Mouse (Mus musculus) fat pad, adult 2 months (tissue): ENCODE measurements around the gene Rabl3.

Source experiments
- DNase-seq: peaks from one replicate; pipeline ENCODE4 v3.0.0-alpha.2; 2011; ENCODE audit warnings: low read depth, low spot score; ENCODE audit errors: extremely low read depth

Gene Rabl3

DNA sequence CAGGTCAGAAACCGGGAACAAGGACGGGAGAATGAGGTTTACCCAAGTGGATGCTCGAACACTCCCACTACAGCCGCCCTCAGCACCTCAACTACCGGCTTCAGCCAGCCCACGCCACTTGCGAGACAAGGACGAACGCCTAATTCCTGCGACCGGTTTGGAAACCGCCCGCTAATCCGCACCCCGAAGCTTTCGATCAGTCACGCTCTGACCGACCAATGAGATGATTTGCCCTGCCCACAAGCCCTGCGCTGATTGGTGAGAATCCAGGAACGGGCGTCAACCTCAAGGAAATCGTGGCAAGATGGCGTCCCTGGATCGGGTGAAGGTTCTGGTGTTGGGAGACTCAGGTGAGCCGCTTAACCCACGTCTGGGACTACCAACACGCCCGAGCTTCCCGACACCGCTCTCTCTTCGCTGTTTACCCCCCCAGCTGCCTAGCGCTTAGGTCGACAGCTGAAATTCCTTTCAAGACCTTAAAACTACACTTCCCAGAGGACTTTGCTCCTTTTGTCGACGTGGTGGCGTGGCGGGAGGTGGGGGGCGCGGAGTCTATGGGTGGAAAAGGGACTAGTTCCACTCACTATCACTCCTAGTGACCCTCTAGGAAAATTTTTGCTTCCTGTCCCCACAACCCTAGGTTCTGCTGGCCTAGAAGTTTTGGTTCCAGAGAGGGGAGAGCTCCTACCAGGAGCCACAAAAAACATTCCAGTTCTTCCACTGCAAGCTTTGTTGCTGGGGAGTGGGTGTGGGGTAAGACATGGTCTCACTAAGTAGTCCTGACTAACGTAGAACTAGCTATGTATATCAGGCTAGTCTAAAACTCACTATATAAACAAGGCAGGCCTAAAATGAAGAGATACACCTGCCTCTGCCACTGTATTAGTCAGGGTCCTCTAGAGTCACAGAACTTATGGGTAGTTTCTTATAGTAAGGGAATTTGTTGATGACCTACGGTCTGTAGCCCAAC is at the start of gene Rabl3, which contains the start of gene Gtf2e1:
Rabl3 (plus strand) TSS at position 275 of the 970 bp plus-strand sequence.
Gtf2e1 (minus strand) TSS at position 179 of the 970 bp plus-strand sequence.
- peak; percentile 91 for DNase-seq

DNA sequence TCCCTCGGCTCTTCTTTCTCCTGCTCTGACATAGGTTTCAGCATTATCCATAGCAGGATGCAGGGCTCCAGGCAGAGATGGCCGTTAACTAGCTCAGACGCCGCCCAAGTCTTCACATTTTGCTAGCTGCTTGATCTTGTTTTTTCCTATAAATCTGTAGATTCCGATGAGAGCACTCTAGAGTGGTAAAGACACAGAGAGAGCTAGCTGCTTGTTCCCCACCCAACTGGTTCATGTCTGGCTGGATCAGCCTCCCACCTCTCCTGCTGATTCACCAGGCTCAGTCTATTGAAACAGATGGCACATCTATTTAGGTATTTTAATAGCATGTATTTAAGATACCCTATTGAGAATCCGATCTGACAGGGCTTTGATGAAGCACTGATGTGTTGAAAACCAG is 44.7 kb upstream of the Rabl3 start:
- no peak for DNase-seq

GRCm38 (mm10) chr16:37498581-37498980 is 41.1 kb upstream of the Rabl3 start:
- no peak for DNase-seq

- DNase-seq, result no peak
Measured at GRCm38 (mm10) chr16:37504517-37504916, 35.2 kb upstream of the Rabl3 start.

- no peak for DNase-seq
Measured at GRCm38 (mm10) chr16:37506751-37507150, 32.9 kb upstream of the Rabl3 start.

DNA sequence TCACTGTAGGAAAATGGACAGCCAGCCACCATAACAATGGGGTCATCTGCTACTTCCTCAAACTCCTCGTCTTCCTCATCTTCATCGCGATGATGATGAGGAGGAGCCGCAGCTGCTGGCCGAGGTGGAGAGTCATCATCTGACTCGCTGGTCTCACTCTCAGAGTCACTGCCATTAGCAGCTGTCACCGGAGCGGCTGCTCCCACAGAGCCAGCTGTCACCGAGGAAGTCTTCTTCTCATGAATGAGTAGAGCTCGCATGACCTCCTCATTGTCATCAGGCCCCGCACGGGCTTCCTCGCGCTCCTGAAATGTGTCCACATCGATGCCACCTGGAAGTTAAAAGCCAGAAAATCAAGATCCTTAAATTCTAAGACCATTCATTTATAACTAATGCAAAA is 28.2 kb upstream of the Rabl3 start:
- DNase-seq, result no peak

DNA sequence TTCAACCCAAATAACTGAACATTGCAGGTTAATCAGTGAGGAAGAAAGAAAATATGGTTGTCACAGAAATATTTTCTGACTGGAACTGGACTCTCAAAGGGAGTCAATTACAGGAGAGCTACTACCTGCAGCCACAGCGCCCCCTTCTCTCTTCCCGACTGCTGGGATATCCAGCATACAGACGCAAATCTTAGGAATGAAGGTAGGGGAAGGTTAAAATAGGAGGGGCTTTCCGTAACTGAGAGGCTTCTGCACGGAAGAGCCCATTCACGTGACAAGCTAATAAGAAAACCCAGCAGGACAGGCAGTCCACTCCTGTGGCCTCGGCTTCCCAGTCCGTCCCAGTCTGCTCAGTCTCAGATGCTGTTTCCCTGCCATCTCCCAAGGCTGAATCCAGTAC is 25.0 kb upstream of the Rabl3 start:
- no peak for DNase-seq

DNA sequence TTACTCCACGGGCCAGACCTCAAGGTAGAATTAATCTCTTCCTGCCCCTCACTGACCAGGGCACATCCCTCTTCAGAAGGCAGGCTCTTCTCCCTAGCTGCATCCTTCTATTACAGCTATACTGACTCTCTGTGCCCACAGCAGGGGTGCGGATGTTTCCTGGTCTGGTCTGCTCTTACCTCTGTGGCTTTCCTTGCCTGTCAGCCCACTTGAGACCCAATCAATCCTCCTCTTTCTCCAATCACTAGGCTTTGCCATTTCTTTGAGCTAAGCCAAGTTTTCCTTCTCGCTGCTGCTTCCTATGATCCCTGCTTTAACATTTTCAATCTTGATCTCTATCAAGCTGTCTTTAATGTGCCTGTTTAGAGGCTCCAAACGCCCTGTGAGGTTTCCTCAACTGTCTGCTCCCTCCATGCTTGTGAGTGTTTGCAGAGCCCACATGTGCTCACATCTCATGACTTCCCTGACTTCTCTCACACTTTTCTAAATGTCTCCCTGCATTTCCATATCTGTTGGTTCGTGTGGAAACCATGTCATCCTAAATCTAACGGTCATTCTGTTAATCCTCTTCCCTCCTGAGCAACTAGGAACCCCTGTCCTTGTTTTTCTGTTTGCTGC is 23.2 kb upstream of the Rabl3 start:
- DNase-seq, result no peak

GRCm38 (mm10) chr16:37517596-37518211 is 22.0 kb upstream of the Rabl3 start:
- no peak for DNase-seq

DNA sequence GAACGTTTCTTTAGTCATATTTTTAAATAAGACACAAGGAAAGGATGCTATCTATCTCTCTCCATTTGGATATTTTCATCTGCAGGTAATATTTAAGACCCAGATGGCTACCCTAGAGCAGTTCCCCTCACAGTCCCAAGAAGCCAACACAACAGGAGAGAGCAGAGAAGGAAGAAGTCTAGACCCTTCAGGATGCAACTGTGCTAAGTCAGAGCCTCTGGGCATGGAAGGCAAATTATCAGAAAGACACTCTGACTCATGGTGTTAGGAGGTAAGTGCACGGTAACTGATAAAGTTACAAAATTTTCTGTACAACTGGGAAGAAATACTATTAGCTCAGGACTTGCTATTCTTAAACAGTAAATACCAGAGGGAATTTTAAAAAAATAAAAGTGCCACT is 21.0 kb upstream of the Rabl3 start:
- DNase-seq, result no peak

GRCm38 (mm10) chr16:37519721-37520120 is 20.0 kb upstream of the Rabl3 start:
- no peak for DNase-seq

DNA sequence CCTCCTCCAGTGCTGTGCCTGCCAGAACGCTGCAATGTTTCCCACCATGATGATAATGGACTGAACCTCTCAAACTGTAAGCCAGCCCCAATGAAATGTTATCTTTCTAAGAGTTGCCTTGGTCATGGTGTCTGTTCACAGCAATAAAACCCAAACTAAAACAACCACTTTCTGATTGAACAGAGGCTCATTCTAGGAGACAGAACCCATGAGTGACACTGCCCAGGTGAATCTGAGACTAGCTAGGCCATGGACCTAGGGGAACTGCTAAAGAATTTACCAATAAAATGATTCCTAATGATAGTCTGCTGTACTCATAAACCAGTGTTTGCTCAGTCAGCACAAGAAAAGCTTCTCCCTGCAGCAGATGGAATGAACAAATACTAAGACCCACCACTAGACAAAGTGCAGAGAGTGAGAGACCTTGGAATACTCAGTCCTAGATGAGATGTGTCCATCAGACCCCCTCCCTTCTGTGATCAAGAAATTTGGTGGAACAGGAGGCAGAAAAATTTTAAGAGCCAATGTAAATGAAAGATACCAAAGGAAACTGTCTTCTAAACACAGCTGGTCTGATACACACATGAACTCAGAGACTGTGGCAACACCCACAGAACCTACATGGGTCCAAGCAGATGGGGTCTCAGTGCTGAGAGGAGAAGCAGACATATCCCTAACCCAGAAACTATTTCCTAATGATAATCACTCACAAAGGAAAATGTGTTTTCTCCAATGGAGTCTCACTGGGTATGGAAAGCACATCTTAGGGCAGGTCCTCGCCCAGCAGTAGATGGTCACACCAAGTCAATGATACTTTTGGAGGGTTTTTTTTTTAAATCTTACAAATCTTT is 19.3 kb upstream of the Rabl3 start:
- no peak for DNase-seq

DNA sequence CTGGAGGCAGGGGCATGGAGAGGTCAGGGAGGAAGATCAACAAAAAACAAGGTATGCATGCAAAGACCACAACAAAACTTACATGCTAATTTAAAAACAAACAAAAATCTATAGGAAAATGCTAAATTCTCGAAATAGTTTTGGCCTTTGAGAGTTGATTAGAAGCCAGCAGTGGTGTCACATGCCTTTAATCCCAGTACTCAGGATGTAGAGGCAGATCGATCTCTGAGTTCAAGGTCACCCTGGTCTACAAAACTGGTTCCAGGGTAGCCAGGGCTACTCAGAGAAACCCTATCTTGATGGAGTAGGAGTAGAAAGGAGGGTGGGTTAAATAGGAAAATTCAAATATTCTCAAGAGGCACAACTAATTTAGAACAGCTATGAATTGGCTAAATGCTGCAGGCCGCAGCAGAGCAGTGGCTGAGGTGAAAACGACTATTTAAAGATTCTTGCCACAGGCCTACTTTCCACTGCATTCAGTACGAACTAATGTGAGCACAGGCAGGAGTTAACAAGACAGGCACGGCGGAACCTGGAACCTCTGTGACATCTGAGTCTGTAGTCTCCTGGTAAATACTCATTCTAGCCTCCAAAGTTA is 17.5 kb upstream of the Rabl3 start:
- no peak for DNase-seq

DNA sequence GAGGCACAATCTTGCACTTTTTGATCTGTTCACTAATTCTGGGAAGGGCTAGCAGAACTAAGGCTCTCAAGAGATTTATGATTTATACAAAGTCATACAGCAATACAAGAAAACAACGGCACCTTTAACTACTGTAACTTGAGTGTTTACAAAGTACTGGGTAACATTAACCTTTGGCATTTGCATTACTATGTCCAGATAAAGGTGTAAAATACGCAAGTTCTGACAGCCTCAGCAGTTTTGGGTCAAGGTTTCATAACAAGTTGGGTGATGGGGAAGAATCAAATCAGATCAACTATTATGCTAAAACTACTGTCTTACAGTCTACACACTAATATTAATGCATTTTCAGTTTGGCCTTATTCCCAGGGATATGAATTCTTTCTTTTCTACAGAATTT is 14.6 kb upstream of the Rabl3 start:
- no peak for DNase-seq

DNA sequence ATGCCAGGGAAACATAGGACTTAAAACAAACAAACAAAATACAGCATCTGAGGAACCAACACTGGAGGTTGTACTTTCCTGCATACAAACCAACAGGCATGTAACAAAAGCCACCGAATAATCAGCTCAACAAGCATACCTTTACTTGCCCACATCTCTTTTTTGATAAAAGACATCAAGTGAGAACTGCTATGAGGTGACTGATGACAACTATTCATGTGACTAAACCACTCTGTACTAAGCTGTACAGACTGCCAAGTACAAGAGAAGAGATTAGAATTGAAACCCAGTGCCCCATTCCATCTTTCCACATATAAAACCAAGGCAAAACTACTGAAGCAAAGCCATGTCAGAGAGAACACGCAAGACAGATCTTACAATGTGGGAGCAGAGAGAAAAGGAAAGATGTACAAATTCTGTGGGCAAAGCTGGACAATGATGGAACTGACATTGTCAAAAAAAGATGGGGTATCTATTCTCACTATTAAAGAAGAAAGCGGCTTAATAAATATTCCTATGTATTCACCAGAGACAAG is 12.9 kb upstream of the Rabl3 start:
- DNase-seq, result no peak

DNA sequence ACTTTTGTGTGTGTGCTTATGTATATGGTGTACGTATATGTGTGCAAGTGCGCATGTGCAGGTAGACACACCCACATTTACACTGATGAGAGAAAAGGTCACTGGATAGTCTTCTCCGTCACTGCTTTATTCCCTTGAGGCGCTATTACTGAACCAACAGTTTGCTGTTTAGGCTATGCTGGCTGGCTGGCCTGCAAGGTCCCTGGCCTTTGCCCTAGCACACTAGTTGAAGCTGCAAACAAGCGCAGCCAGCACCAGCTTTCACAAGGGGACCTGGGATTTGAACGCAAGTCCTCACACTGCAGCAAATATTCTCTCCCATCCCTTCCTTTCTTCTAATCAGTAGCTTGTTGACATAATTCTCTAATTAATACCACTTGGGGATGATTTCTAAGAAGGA is 9.5 kb upstream of the Rabl3 start:
- DNase-seq, result no peak

- DNase-seq, result no peak
Measured at GRCm38 (mm10) chr16:37532046-37532445, 7.6 kb upstream of the Rabl3 start.

- DNase-seq, result no peak
Measured at GRCm38 (mm10) chr16:37533369-37534068, 6.2 kb upstream of the Rabl3 start.

- DNase-seq, result no peak
Measured at GRCm38 (mm10) chr16:37539240-37539610, 460 bp upstream of the Rabl3 start.

- DNase-seq, result no peak
Measured at GRCm38 (mm10) chr16:37540776-37541175, 1.1 kb downstream of the Rabl3 start.
